ENCODE assay signal across 7 mouse cellular contexts in genomic region chr9:41953486-41953885, GRCm38 (mm10).
DNase-seq lines count a peak whose midpoint lies in the region; ATAC-seq and TF ChIP-seq lines count a peak whose summit lies in the region.

No protein-coding gene starts in this region.

- TF ChIP-seq EP300 in ES-Bruce4 (IDR thresholded peaks at IDR 0.05; ENCODE audit: insufficient read depth, low read depth, low read length): no peak

- peak; percentile 23 for TF ChIP-seq CTCF in ES-Bruce4 (IDR thresholded peaks at IDR 0.05; ENCODE audit: low read depth, low read length)

- H3K27ac ChIP-seq in ES-Bruce4 (ENCODE audit: insufficient read depth, low read length): no peak overlapping the region
- peak overlapping the region; percentile 95 for H3K27ac ChIP-seq in forebrain, embryonic 16.5 days (ENCODE audit: low read length)

- peak; percentile 78 for DNase-seq in ZHBTc4 (ENCODE audit: low read depth, low spot score)
- peak; percentile 58 to 64 for DNase-seq in heart, postnatal 36 days
- peak; percentile 56 for DNase-seq in layer of hippocampus, adult 9-11 months
- peak; percentile 74 for DNase-seq in lung, postnatal 14 days
- DNase-seq in skeletal muscle tissue, adult 2 months (ENCODE audit: low read depth, low spot score): peak; percentile 34

- H3K9ac ChIP-seq in ES-Bruce4 (ENCODE audit: low read depth, poor library complexity, severe bottlenecking): no peak overlapping the region
- H3K9ac ChIP-seq in forebrain, embryonic 16.5 days (replicated peaks; ENCODE audit: low read depth, low read length): peak overlapping the region; percentile 60

- H3K27me3 ChIP-seq in ES-Bruce4 (ENCODE audit: control insufficient read depth, insufficient read depth, low read length, poor library complexity, severe bottlenecking): no peaks in the 10 kb centered on the region
- no peaks in the 10 kb centered on the region for H3K27me3 ChIP-seq in forebrain, embryonic 16.5 days (replicated peaks; ENCODE audit: control insufficient read depth, insufficient read depth, low read length)

- no peak overlapping the region for H3K4me3 ChIP-seq in ES-Bruce4 (ENCODE audit: low read depth, low read length)
- H3K4me3 ChIP-seq in forebrain, embryonic 16.5 days (replicated peaks; ENCODE audit: low read length): peak overlapping the region; percentile 32

- 3% methylated on average over 8 of the region's 8 CpGs for WGBS in forebrain, embryonic 16.5 days

- intact Hi-C loops in heart, postnatal 36 days (cut with DNase I): loop anchor here (5.0 kb wide), 2 partner anchors 561 to 626 kb away; no protein-coding TSS in a partner anchor

- peaks cover 2% of the 10 kb centered on the region for H3K4me1 ChIP-seq in ES-Bruce4 (ENCODE audit: control insufficient read depth, insufficient read depth, low read length)
- H3K4me1 ChIP-seq in forebrain, embryonic 16.5 days (replicated peaks; ENCODE audit: control insufficient read depth, insufficient read depth, low read length): peaks cover 46% of the 10 kb centered on the region

- peak overlapping the region; percentile 80 for H3K4me2 ChIP-seq in forebrain, embryonic 16.5 days (ENCODE audit: low read length)

- H3K36me3 ChIP-seq in ES-Bruce4 (ENCODE audit: control insufficient read depth, insufficient read depth, low read length, poor library complexity, severe bottlenecking): no peaks in the 10 kb centered on the region
- no peaks in the 10 kb centered on the region for H3K36me3 ChIP-seq in forebrain, embryonic 16.5 days (ENCODE audit: control insufficient read depth, insufficient read depth)

- no peak for TF ChIP-seq POLR2A in ES-Bruce4 (IDR thresholded peaks at IDR 0.05; ENCODE audit: insufficient read depth, low read length)

- H3K9me3 ChIP-seq in ES-Bruce4 (replicated peaks; ENCODE audit: control insufficient read depth, insufficient read depth, low read length, poor library complexity, severe bottlenecking): no peaks in the 10 kb centered on the region
- H3K9me3 ChIP-seq in forebrain, embryonic 16.5 days (ENCODE audit: control insufficient read depth, low read length): no peaks in the 10 kb centered on the region

- ATAC-seq in forebrain, embryonic 16.5 days: 0 out of 2 replicates have a peak, but pooled peaks have one; percentile 11
